Mouse (Mus musculus): ENCODE measurements at regions not wholly inside any gene's neighbourhood (a gene's known extent, or its start where the extent isn't known, plus 50 kb on each side); places are given as distances from the start of the nearest gene placed in this dataset.

GRCm38 (mm10) chr1:119157171-119157700 lies 103.8 kb upstream of the Gli2 start:
- no peak for TF ChIP-seq POLR2A (IDR thresholded peaks at IDR 0.05; ENCODE audit: insufficient read depth, low read depth, low read length)
- TF ChIP-seq CTCF (IDR thresholded peaks at IDR 0.05; ENCODE audit: insufficient read depth, low read depth, low read length), result no peak

Data from olfactory bulb, adult 2 months (tissue).